Mouse (Mus musculus) heart, adult 2 months (tissue): ENCODE results near the gene Entpd7.

Experiments used
- CTCF ChIP-seq: fragments of 200-600 bp; IDR thresholded peaks from 2 replicates; pipeline ENCODE4 v1.8.1; 2022; ENCODE audit warnings: antibody characterized with exemption, mild to moderate bottlenecking, moderate library complexity
- POLR2A ChIP-seq: fragments of 200-500 bp; IDR thresholded peaks from 2 replicates; pipeline ENCODE4 v1.6.1; 2011; ENCODE audit warnings: mild to moderate bottlenecking, low read depth, low read length, control low read depth; ENCODE audit not compliant: insufficient read depth

DNA sequence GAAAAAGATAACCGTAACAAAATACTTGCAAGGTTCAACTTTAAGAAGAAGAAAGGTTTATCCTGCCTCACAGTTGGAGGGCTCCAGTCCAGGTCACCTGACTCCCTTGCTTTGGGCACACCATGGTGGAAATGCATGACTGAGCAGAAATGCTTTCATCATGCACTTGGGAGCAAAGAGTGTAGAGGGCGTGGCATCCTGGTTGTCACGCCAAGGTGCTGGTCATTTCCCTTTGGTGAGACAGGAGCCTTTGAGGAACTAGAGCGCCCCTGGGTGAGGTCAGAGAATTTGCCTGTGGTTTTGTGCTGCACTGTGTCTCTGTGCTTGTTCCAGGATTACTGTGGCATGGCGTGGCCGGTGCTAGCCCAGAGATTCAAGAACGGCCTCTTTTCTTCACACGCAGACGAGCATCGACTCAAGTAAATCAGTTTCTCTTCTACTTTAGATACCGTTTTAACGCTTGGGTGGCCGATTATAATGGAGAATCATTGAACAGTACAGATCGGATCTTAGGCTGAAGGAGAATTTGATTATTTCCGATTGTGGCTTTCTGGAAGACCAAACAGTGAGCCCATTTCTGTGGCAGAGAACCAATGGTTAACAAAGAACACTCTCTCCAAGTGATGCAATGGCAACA, 37.2 kb downstream of the Entpd7 start:
- TF ChIP-seq POLR2A (no peak), CTCF (no peak)
